Mouse (Mus musculus): ENCODE measurements around the gene Ctsl.

Gene Ctsl

DNA sequence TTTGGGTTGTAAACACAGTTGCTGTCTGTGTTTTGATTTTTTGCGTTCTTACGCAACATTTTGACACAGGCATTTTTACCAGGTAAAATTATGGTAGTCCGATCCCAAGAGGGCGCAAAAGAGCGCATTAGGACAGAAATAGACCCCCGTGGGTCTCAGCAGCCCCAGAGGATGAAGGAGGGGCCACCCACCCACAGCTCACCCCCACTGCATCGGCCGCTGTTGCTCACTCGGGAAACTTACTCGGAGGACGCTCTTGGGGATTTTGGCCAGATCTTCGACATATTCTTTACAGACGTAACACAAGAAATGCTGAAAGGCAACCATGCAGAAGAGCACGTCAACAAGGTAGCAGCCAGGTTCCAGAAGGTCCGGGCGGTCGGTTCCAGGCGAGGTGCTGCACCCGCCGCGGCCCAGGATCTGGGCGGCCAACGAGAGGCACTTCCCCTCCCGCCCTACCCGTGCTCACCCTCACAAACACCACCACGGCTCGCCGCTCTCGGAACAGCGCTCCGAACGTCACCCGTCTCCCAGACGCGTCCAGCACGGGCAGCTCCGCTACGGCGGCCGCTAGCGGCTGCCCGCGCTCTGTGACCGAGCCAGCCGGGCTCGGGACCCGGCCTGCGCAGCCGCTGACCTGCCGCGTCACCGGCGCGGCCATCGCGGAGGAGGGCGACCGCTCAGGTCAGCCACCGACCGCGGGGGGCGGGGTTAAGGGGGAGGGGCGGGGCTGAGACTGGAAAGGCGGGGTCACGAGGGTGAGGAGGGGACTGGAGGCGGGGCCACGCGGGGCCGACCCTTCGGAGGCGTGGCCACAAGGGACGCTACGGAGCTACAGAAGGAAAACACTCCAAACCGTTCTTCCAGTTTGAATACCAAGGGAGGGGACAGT lies 58.4 kb downstream of the Ctsl start, which contains the start of gene Aaed1:
TSS of gene Aaed1 (minus strand) at position 687 of the 892 bp plus-strand sequence.
- DNase-seq (ENCODE audit: low spot score), result peak; percentile 92

DNA sequence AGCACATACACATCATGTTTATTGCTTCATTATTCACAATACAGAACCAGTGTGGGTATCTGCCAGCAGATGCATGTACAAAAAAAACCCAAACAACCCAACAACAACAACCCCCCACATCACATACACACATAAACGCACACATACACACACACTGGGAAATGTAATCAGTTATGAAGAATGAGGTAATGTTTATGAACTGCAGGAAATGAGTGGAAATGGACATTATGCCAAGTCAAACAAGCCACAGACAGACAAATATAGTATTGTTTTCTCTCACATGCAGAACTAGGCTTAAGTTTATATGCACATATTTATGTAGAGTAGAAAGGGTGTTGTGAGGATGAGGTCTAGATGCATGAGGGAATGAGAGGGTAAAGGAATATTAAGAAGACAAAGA lies 59.4 kb downstream of the Ctsl start:
- peak; percentile 43 for DNase-seq (ENCODE audit: low spot score)

- no peak for DNase-seq (ENCODE audit: low spot score)
These were observed 60.1 kb downstream of the Ctsl start for GRCm38 (mm10) chr13:64310585-64310984.

DNA sequence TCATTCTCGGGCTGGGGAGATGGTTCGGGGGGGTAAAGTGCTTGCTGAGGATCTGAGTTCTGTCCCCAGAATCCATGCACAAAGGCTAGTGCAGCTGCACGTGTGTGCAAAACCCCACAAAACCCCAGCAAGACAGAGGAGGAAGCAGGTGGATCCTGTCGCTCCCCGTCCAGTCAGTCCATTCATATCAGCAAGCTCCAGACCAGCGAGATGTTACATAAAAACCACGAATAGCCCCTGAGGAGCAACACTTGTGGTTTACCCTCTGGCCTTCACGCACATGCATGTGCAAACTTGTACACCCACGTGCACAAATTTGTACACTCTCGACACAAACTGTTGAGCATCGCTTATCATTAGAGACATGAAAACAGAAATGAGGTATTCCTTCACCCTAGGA lies 60.8 kb downstream of the Ctsl start:
- no peak for DNase-seq (ENCODE audit: low spot score)

All from lung, postnatal 25 days (tissue).